Comparison of ENCODE assay signal across 8 mouse cellular contexts in genomic region chr5:91960606-91961254, GRCm38 (mm10). TPM values are rescaled to one million over a fixed set of nuclear protein-coding genes. Genes with fewer than 3 reads are reported as not detected.
DNase-seq lines count a peak whose midpoint lies in the region; ATAC-seq lines count a peak whose summit lies in the region.

No protein-coding gene starts in this region.

- peak; percentile 30 for ATAC-seq in megakaryocyte progenitor cell, adult 5-6 weeks (replicated peaks; ENCODE audit: poor library complexity)

- intact Hi-C loops in heart, postnatal 25 days (cut with DNase I): loop anchor here (5.0 kb wide), 2 partner anchors 82 to 157 kb away; partner anchors contain the start of gene Cdkl2

- peak; percentile 20 to 38 for DNase-seq in heart, adult 18-20 months
- DNase-seq in heart, postnatal 25 days (ENCODE audit: low spot score): no peak
- DNase-seq in NIH3T3 (ENCODE audit: low read depth): peak; percentile 84
- DNase-seq in gonadal fat pad, adult 2 months (ENCODE audit: low read depth): peak; percentile 89
- DNase-seq in layer of hippocampus, postnatal 36 days: peak; percentile 27 to 33
- DNase-seq in right cerebral cortex, postnatal 4 days: no peak
- DNase-seq in right cerebral cortex, postnatal 14 days: no peak

RNA-seq across cellular contexts. Expression of gene Rchy1, which starts 2.1 kb away (rescaled TPM):
- 10 to 100 TPM; 30.9 to 34.0 TPM for total RNA-seq in heart, adult 18-20 months (2021)
- 10 to 100 TPM; 28.2 to 32.4 TPM for total RNA-seq in heart, postnatal 25 days (2021)
- polyA plus RNA-seq in gonadal fat pad, adult 2 months (2012; rRNA removed): 32.1 and 32.8 TPM in 2 replicates
- total RNA-seq in layer of hippocampus, postnatal 36 days (2021): 10 to 100 TPM; 53.5 to 55.6 TPM
- total RNA-seq in megakaryocyte progenitor cell, adult 5-6 weeks (2015): 54.4 and 56.0 TPM in 2 replicates
- total RNA-seq in megakaryocyte progenitor cell, adult 5-6 weeks (2017): 34.3 and 36.6 TPM in 2 replicates

RNA-seq across cellular contexts. Expression of gene Odaph, which starts 26.5 kb away (rescaled TPM):
- total RNA-seq in heart, adult 18-20 months (2021): not detected
- total RNA-seq in heart, postnatal 25 days (2021): not detected
- not detected in 2 replicates for polyA plus RNA-seq in gonadal fat pad, adult 2 months (2012; rRNA removed)
- not detected for total RNA-seq in layer of hippocampus, postnatal 36 days (2021)
- total RNA-seq in megakaryocyte progenitor cell, adult 5-6 weeks (2015): not detected in 2 replicates
- 0.54 TPM in 1 of 2 replicates, not detected in the other for total RNA-seq in megakaryocyte progenitor cell, adult 5-6 weeks (2017)

Comparison
In these comparisons a context has a peak if more than half of its experiments do, and no peak if none do; other contexts are left out.
1. DNase-seq: peak in heart, adult 18-20 months (2 of 2), NIH3T3 (single experiment), gonadal fat pad, adult 2 months (single experiment) and layer of hippocampus, postnatal 36 days (2 of 2); none in heart, postnatal 25 days (single experiment), right cerebral cortex, postnatal 4 days (single experiment) and right cerebral cortex, postnatal 14 days (single experiment).